Mouse (Mus musculus) small intestine, adult 2 months (tissue): ENCODE results near the gene Copz1. TPM values are rescaled to one million over a fixed set of nuclear protein-coding genes. Genes with fewer than 3 reads are reported as not detected.

ENCODE experiments used
- H3K27ac ChIP-seq: fragments of 200-500 bp; 2 replicates; pipeline ENCODE4 v1.5.1; 2012; ENCODE audit warnings: low read depth, low read length, control low read depth, inconsistent platforms; ENCODE audit not compliant: insufficient read depth
- H3K27me3 ChIP-seq: fragments of 200-500 bp; 2 replicates; pipeline ENCODE4 v1.6.1; 2012; ENCODE audit warnings: mild to moderate bottlenecking, moderate library complexity, low read length, inconsistent platforms; ENCODE audit not compliant: control insufficient read depth, insufficient read depth
- H3K36me3 ChIP-seq: fragments of 200-500 bp; 2 replicates; pipeline ENCODE4 v1.6.1; 2012; ENCODE audit warnings: mild to moderate bottlenecking, low read length, control low read depth, inconsistent platforms; ENCODE audit not compliant: control insufficient read depth, insufficient read depth
- H3K4me1 ChIP-seq: fragments of 200-500 bp; 2 replicates; pipeline ENCODE4 v1.6.1; 2012; ENCODE audit warnings: low read length, inconsistent platforms, mixed read lengths; ENCODE audit not compliant: control insufficient read depth, insufficient read depth, insufficient read length
- H3K4me3 ChIP-seq: fragments of 200-500 bp; 2 replicates; pipeline ENCODE4 v1.5.1; 2012; ENCODE audit warnings: low read depth, mild to moderate bottlenecking, control low read depth, inconsistent platforms, low read length, moderate library complexity
- CTCF ChIP-seq: fragments of 200-500 bp; IDR thresholded peaks from 2 replicates; pipeline ENCODE4 v1.5.1; 2012; ENCODE audit warnings: low read depth, mild to moderate bottlenecking, control low read depth, inconsistent platforms, low read length, moderate library complexity, mixed read lengths; ENCODE audit not compliant: insufficient replicate concordance, insufficient read length; ENCODE audit errors: extremely low read depth
- POLR2A ChIP-seq: fragments of 200-500 bp; IDR thresholded peaks from 2 replicates; pipeline ENCODE4 v1.6.1; 2012; ENCODE audit warnings: low read depth, mild to moderate bottlenecking, control low read depth, inconsistent platforms, low read length, moderate library complexity
- WGBS: fragments of 180-500 bp; shearing (Covaris S2); methylation state at CpG from one replicate; pipeline ENCODE4 v1.1.7; 2018; 5-methylcytosine and 5-hydroxymethylcytosine counted together
- polyA plus RNA-seq: library from polyadenylated mRNA; depleted of rRNA; stranded (reverse); fragments of >200 nt; gene quantifications from 2 replicates; pipeline ENCODE4 v1.2.3, GENCODE M21; 2012

Copz1 gene
- polyA plus RNA-seq, 1 experiment, result 111 TPM

DNA sequence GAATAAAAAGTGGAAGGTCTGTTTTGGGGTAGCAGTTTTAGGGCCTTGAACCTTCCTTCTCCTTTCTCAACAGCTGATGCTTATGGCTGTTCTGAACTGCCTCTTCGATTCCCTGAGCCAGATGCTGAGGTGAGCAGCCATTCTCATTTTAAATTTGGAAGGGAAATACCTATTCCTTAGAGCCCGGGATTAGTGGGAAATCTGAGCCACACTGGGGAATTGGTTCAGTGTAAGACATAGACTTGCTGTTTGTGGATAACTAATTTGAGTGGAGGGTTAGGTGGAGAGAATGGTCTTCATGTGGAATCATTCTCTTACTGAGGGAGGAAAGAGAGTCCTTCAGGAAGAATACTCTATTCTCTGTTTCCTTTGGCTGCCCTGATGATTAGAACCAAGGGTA lies 22.1 kb downstream of the Copz1 start:
- no peaks in the 10 kb centered on the region for H3K27me3 ChIP-seq
- H3K4me3 ChIP-seq, result no peak overlapping the region
- H3K4me1 ChIP-seq, result no peaks in the 10 kb centered on the region
- peaks cover 77% of the 10 kb centered on the region for H3K36me3 ChIP-seq
- no peak overlapping the region for H3K27ac ChIP-seq
- WGBS, result 86% methylated on average over 2 of the region's 2 CpGs
- TF ChIP-seq CTCF, result no peak
- no peak for TF ChIP-seq POLR2A

DNA sequence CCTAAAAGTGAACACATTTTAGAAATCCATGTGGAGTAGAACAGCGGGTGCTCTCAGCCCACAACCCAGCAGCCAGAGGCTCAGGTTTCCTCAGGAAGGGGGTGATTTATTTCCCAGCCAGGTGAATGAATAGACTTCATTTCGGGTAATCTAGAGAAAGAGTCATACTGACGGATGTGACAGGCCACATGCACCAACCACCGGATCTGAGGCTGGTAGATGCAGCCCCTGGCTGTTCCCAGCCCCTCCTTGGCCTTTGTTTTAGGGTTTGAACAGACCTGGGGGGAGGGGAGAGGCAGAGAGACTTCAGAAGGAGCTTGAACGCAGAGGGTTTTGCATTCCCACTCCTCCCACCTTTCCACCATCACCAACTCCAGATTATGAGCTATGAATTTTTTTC lies 23.3 kb downstream of the Copz1 start:
- Histone ChIP-seq H3K4me3 (no peak overlapping the region), H3K27ac (no peak overlapping the region), H3K27me3 (no peaks in the 10 kb centered on the region), H3K36me3 (peaks cover 67% of the 10 kb centered on the region), H3K4me1 (no peaks in the 10 kb centered on the region)
- 55% methylated on average over 5 of the region's 5 CpGs for WGBS
- TF ChIP-seq POLR2A (no peak), CTCF (no peak)

GRCm38 (mm10) chr15:103297313-103297712 lies 24.8 kb downstream of the Copz1 start:
- H3K27me3 ChIP-seq, result no peaks in the 10 kb centered on the region
- TF ChIP-seq CTCF (no peak), POLR2A (no peak)
- no peaks in the 10 kb centered on the region for H3K4me1 ChIP-seq
- WGBS, result 88% methylated on average over 6 of the region's 6 CpGs
- peaks cover 54% of the 10 kb centered on the region for H3K36me3 ChIP-seq
- H3K4me3 ChIP-seq, result no peak overlapping the region
- H3K27ac ChIP-seq, result no peak overlapping the region

- Histone ChIP-seq H3K27me3 (no peaks in the 10 kb centered on the region), H3K27ac (no peak overlapping the region), H3K4me1 (no peaks in the 10 kb centered on the region), H3K36me3 (peaks cover 49% of the 10 kb centered on the region), H3K4me3 (no peak overlapping the region)
- no peak for TF ChIP-seq POLR2A
- TF ChIP-seq CTCF, result no peak
- WGBS, result 86% methylated on average over 3 of the region's 3 CpGs
Observed at GRCm38 (mm10) chr15:103298026-103298425, 25.5 kb downstream of the Copz1 start.

DNA sequence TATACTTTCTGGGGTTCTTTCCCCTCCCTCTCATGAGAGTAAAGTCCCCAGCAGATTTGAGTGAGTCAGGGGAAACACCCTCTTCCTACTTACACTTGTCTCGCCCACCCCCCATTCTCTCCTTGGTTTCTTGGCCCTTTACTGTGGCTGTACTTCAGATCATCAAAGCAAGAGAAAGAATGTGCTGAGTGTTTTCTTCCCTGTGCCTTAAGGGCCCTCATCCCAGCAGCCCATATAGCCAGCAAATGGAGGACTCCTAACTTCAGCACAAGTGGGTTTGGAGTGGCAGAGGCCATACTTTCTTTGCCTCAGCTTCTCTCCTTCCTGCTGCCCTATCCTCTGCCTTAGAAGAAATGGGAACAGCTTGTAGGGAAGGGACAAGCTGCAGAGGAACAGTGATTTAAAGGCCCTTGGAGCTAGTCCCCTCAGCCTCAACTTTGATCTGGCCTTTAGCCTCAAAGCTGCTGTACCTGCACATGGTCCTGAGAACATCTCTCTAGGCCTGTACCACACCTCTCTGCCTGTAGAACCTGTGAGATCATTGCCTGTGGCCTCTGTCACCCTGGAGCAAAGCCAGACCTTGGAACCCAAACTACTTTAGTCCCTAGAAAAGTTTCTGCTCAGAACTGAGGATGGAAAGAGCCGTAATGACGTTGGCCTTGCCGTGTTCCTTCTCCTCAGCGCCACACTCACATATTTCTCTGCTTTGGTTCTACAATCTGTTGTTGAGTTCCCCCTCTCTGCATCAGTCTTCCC lies 26.5 kb downstream of the Copz1 start:
- H3K4me3 ChIP-seq, result no peak overlapping the region
- H3K27ac ChIP-seq, result no peak overlapping the region; the same call in 1 of the 2 replicates
- TF ChIP-seq POLR2A, result no peak
- TF ChIP-seq CTCF, result no peak
- H3K4me1 ChIP-seq, result no peaks in the 10 kb centered on the region; the same call in 1 of the 2 replicates
- H3K36me3 ChIP-seq, result peaks cover 41% of the 10 kb centered on the region
- 84% methylated on average over 5 of the region's 5 CpGs for WGBS
- no peaks in the 10 kb centered on the region for H3K27me3 ChIP-seq

GRCm38 (mm10) chr15:103299644-103300043 lies 27.1 kb downstream of the Copz1 start:
- 79% methylated on average over 8 of the region's 8 CpGs for WGBS
- H3K4me1 ChIP-seq, result no peaks in the 10 kb centered on the region; the same call in 1 of the 2 replicates
- peaks cover 38% of the 10 kb centered on the region for H3K36me3 ChIP-seq
- no peaks in the 10 kb centered on the region for H3K27me3 ChIP-seq
- TF ChIP-seq POLR2A, result no peak
- TF ChIP-seq CTCF, result no peak
- H3K27ac ChIP-seq, result no peak overlapping the region
- H3K4me3 ChIP-seq, result no peak overlapping the region

GRCm38 (mm10) chr15:103300067-103300471 lies 27.6 kb downstream of the Copz1 start:
- 77% methylated on average over 18 of the region's 18 CpGs for WGBS
- H3K27ac ChIP-seq, result no peak overlapping the region
- H3K27me3 ChIP-seq, result no peaks in the 10 kb centered on the region
- peaks cover 36% of the 10 kb centered on the region for H3K36me3 ChIP-seq
- no peaks in the 10 kb centered on the region; the same call in 1 of the 2 replicates for H3K4me1 ChIP-seq
- TF ChIP-seq CTCF (no peak), POLR2A (no peak)
- no peak overlapping the region for H3K4me3 ChIP-seq

- 54% methylated on average over 2 of the region's 2 CpGs for WGBS
- Histone ChIP-seq H3K27ac (no peak overlapping the region), H3K4me3 (no peak overlapping the region), H3K36me3 (peaks cover 34% of the 10 kb centered on the region), H3K4me1 (no peaks in the 10 kb centered on the region; the same call in 1 of the 2 replicates), H3K27me3 (no peaks in the 10 kb centered on the region)
- TF ChIP-seq POLR2A, result no peak
- TF ChIP-seq CTCF, result no peak
Observed at GRCm38 (mm10) chr15:103300560-103300959, 28.0 kb downstream of the Copz1 start.
